Mouse (Mus musculus) T-helper 1 cell (primary cell): ENCODE results near the gene Pawr.
"Not testable (repeated sequence)": the region's sequence is repeated elsewhere in the genome, so short reads cannot be mapped to it uniquely, and the experiment has no call there.

Source experiments
- in situ Hi-C: fragments of 300-600 bp; cut with MboI, MseI; formaldehyde crosslinking; loops from one replicate; pipeline ENCODE4 v1.15.1; 2025; ENCODE audit warnings: high pct_unique_total_duplicates

Pawr gene

DNA sequence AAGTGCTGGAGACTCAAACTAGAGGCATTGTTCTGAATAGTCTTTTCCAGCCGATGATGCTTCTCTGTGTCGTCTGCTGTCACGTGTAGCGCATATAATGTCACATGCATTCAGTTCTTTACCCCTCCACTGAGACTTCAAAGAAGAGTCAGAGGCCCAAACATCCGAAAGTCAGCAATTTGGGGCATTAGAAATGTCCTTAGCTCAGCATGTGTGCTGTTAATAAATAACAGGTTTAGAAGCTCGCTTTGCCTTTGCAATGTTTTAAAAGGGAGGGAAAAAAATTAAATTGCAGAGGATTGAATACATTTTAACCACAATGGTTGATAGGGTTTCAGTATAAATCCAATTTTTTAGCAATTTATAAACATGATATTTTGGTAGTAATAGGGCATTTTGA, 18.1 kb upstream of the Pawr start:
- in situ Hi-C loops = no loop called here

DNA sequence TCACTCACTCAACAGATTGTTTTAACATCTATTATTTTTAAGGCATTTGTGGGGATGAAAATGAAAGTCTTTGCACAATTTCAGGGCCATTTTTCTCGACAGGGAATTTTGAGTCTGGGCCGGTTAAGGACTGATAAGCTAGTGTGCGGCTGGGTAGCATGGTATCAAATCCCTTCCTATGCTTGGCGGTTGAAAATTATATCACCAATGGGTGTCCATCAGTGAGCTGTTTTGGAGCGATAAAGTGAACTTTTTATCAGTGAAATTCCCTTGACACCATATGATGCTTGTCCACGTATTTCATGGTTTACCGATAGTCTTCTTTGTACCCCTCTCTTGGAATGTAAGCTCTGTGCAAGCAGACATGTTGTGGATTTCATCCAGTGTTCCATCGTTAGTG, 17.5 kb upstream of the Pawr start:
- in situ Hi-C loops = no loop called here

DNA sequence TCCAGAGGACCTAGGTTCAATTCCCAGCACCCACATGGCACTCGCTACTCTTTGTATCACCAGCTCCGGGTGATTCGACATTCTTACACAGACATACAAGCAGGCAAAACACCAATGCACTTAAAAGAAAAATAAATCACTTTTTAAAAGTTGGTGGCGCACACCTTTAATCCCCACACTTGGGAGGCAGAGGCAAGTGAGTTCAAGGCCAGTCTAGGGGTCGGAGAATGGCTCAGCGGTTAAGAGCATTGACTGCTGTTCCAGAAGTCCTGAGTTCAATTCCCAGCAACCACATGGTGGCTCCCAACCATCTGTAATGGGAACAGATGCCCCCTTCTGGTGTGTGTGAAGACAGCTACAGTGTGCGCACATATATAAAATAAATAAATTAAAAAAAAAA, 16.7 kb upstream of the Pawr start:
- in situ Hi-C loops = no loop called here

DNA sequence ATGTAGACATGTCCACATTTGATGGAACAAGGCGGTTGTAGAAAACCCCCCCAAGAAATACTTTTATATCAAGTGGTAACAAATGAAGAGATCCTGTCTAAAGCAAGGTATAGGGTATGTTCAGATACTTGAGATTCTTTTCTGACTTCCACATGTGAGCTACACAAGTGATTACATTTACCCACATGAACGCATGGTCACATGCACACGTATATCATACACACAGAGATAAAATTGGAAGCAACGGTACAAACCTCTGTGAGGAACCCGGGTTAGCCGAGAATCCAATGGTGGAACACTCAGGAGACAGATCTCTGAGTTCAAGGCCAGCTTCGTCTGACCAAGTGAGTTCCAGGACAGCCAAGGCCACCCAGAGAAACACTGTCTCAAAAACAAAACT, 3.6 kb upstream of the Pawr start:
- in situ Hi-C loops = no loop called here

DNA sequence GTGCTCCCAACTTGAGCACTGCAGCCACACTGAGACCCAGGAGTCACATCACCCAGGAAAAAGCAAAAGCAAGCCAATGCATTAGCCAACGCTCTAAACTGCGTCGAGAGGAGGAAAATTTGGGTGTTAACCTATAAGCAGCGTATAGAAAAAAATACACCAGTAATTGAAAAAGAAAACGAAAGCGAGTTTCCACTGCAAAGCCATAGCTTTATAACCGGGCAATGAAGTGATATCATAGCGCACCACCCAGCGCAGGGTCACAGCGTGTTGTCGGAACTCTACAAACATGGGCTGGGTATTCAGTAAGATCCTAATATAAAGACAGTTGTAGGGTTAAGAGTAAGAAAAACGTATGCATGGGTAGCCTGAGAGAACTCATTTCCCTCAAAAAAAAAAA, 2.9 kb upstream of the Pawr start:
- in situ Hi-C loops = no loop called here

DNA sequence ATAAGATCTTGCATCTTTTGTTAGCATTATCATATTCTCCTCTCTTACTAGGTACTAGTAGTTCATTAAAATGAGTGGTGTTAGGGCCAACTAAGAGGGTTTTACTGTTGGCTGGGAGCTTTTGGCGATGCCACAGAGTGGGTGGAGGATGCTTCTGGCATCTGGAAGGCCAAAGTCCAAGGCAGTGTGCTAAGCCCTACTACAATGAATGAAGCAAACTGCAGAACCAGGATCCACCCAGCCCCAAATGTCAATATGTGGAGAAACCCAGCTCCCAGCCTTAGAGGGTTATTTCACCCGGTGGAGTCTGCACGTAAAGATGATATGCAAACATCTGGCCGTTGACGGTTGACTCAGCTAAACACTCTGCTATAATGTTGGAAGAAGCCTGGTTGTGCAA, 2.1 kb upstream of the Pawr start:
- in situ Hi-C loops = no loop called here

DNA sequence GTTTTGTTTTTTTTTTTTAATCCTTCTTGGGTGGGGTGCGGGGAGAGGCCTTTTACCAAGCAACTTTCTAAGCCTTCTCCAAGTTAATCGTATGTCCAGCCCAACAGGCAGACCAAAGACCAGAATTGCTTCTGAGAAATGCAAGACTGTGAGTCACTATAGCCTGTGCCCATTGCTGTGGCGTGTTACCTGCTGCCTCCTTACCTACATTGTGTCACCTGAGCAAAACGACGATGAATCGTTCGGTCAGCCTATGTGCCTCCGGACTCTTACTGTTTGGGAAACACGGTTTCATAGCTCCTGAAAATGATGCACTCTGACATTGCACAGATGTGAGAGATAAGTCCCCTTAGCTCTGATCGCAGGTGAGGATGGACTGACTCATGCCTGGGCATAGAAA, 957 bp upstream of the Pawr start:
- in situ Hi-C loops = no loop called here

DNA sequence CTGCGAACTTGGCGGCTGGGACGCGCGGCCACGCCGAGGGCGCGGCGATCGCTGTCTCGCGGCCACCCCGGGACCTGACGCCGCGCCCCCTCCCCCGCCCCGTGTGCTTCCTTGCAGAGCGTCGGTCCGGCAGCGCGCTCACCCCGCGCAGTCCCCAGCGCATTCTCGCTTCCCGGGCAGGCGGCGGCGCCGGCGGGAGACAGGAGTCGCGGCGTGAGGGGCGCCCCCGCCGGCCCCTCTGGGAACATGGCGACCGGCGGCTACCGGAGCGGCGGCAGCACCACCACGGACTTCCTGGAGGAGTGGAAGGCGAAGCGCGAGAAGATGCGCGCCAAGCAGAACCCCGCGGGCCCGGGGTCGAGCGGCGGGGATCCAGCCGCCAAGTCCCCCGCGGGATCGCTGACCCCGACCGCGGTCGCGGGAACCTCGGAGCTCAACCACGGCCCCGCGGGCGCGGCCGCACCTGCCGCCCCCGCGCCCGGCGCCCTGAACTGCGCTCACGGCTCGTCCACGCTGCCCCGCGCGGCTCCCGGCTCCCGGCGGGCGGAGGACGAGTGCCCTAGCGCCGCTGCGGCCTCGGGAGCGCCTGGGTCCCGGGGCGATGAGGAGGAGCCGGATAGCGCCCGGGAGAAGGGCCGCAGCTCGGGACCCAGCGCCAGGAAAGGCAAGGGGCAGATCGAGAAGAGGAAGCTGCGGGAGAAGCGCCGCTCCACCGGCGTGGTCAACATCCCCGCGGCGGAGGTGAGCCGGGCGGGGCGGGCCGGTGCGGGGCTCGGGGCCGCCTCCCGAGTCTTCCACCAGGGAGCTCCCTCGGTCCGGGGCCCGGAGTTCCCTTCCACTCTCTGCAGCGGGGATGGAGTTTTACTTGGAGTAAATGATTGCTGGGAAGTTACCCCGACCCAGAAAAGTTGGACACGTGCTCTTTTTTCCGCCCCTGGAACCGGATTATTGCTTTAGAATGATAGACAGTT, 935 bp downstream of the Pawr start:
- in situ Hi-C loops = no loop called here

DNA sequence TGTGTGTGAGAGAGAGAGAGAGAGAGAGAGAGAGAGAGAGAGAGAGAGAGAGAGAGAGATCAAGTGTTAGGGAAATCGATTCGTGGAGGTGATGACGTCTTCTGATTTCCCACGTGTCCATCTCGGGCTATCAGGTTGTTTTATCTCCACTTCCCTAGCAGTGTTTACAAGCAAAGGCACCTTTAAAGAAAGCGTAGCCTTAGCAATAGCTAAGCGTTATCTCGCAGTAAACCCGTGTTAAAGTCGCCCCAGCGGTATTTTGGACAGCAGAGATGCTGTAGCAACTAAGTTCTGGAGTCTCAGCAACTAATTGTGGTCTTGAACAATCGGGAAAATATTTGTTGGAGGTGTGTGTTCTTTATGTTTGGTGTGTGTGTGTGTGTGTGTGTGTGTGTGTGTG, 1.7 kb downstream of the Pawr start:
- in situ Hi-C loops = no loop called here

DNA sequence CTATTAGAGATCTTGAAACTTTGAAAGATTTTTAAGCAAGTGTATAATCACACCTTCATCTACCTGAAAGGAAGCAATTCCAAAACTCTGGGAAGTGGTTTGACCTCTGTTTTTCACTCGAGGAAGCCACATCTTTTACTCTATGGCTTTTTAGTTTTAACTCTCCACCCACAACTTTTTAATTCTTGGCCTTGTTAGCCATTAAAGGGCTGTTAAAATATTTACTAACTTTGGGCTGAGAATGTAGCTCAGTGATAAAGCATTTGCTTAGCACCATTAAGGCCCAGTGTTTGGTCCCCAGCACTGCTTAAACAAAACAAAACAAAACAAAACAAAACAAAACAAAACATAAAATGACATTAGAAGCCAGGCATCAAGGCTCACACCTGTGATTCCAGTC, 2.2 kb downstream of the Pawr start:
- in situ Hi-C loops = no loop called here

DNA sequence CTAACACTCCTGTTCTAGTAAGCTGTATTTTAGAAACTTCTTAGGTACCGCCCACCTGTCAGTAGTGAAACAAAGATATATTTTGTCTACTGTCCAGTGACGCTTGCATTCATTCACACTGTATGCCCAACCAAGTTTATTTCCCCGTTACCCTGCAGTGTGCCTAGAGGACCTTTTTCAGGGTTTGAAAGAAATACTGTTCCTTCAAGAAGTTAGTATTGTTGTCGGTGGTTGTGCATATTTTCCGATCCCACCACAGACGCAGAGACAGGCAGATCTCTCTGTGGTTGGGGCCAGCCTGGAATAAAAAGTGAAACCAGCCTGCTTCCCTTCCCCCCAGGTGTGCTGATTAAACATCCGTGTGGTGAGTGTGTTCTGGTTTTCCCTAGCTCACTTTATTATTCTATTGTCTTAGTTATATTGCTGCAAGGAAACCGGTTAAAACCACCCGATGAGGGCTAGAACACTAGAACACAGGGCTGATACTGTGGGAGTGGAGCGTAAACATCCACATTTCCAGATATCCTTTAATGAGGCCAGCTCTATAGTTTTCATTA, 3.9 kb downstream of the Pawr start:
- in situ Hi-C loops = no loop called here

DNA sequence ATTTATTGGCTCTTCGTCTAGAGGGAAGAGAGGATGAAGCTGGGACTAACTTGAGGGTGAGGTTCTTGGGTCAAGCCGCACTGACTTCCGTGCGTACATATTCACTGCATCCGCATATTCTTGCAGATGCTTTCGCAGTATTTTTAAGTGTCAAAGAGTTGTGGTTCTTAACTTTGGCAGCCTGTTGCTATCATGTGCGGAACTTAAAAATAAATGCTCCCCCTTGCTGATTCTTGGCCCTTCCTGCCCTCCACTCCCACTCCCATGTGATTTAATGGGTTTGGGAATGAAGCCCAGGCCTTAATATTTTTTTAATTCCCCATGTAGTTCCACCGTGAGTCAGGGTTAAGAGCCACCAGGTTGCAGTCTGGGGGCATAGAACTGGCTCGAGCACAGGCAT, 4.7 kb downstream of the Pawr start:
- in situ Hi-C loops = no loop called here

DNA sequence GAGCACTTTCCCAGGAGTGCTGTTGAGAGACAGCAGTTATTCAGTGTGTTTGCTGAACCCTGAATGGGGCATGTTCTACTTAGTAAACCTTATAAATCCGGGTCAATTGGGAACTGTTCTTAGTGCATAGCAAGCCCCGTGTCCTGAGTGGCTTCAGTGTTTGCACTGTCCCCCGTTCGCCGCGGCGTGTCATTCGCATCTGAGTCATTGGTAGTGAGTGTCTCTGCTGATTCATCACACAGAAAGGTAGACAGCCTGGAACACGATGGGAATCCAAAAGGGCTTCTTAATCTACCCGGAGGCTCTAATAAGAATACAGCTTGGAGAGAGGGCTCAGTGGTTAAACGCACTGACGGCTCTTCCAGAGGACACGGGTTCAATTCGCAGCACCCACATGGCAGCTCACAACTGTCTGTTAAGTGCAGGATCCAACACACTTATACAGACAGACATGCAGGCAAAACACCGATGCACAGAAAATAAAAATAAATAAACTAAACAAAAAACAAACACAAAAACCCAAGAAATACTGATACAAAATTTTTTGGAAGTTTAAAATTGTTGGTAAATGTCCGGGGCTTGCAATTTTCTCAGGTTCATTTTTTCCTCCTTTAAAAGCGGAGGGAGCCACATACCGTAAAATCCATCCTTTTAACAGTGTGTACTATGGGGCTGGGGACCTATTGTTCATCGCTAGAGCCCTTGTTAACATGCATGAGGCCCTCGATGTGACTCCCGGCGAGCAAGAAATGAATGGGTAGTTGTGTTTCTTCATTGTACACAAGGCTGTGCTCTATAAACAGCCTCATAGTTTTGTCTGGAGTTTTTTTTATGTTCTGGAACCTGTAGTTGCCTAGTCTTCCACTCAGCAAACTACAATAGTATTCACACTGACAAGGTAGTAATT, 6.4 kb downstream of the Pawr start:
- in situ Hi-C loops = no loop called here

DNA sequence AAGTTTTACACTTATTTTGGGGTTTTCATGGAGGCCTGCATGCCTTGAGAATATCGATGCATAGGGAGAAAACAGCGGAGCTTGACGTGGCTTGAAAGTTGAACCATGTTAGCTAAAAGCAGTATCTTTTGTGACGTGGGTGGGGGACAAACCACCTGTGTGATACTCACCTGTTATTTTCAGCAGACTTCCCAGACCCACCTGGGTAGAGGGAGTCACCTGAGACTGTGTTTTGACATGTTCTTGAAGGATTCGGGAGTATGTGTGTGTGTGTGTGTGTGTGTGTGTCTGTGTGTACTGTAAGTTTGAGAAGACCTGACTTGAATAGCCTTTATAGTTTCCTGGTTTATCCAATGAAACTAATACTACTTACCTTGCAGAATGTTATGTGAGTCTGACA, 7.2 kb downstream of the Pawr start:
- in situ Hi-C loops = no loop called here

DNA sequence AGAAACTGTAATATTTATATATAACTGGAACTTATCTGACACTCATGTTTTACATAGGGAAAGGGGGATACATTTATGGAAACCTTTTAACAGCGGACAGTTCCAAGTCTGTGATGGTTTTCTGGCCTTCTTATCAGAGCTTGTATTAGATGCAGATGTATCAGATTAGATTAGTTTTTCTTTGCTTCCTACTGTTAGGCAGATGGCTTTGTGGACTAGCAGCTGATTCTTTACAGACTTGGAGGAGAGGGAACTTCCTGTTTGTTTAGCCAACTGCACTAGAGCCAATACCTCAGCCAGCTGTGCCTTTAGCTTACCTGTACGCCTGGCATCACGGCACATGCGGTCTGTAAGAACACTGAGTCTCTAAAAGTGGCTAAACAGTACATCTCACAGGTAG, 8.0 kb downstream of the Pawr start:
- in situ Hi-C loops = no loop called here

DNA sequence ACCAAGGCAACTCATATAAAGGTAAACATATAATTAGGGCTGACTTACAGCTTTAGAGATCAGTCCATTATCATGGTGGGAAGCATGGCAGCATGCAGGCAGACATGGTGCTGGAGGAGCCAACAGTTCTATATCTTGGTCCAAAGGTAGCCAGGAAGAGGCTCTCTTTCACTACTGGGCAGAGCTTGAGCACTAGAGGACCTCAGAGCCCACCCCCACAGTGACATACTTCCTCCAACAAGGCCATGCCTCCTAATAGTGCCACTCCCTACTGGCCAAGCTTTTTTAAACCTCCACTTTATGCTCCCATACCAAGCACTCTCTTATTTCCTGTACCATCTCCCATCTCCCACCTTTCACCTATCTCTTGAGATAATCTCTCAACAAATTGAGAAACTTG, 11.8 kb downstream of the Pawr start:
- in situ Hi-C loops = no loop called here

DNA sequence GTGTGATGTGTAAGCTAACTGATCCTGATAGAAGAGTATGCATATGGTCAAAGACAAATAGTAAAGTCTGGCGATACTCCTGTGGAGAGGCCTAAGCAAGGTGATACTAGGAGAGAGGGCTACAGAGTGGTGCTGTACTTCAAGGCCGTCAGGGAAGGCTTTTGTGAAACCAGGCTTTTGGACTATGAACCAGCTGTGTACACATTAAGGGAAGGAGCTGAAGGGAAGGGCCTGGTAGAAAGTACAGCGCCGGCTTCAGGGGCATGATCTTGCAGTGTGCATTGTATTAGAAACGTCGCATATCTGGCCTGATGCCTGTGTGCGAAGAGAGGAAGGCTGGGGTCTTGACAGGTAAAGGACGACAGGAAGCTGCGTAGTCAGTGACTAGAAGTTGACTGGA, 13.2 kb downstream of the Pawr start:
- in situ Hi-C loops = no loop called here

DNA sequence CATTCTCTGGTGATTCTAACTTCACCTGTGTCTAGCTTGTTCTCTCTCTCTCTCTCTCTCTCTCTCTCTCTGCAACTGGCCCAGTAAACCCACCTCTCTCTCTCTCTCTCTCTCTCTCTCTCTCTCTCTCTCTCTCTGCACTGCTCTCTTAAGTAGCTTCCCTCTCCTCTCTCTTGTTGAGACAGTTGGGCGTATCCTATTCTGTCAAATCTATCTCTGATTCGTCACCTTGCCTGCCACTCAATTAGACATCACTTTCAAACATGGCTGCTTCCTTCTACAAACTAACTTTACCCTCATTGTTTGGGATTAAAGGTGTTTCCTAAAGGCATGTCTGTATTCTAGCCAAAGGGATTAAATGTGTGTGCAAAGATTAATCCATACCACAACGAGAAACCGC, 14.4 kb downstream of the Pawr start:
- in situ Hi-C loops = not testable (repeated sequence)

DNA sequence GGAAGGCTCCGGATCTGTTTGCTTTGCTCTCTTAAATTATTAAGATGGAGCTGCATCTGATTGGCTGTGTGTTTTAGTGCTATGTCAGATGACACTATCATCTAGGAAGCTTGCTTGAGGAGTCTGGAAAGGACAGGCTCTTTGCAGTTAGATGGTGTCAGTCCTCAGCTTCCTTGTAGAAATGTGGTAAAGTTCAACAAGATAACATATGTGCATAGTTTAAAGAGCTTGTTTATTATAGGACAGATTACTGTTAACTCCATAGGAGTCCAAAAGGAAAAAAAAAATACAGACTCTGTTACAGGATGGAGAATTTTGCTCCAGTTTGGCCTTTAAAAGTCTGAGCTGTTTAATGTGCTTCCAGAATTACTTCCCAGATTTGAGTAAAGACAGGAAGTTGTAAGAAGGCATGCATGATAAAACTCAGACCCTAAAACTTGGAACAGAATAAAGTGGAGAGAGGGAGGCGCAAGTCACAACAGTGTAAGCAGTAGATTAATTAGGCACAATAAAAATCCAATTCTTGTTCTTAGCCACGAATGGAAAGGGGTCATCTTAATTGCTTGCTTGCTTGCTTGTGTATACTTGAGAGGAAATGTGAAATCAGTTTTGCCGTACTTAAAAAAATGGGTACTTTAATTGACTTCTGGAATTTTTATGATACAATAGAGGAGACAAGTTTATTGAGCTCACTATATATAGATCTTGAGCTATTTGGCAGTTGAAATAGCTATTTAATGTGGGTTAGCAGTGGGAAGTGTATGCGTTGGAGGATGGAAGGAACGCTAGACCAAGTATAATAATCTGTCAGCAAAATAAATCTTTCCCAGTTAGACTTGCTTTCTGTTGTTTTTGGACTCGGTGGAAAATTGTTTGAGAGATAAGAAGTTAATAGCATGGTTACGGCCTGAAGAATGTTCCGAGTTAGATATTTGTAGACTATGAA, 18.5 kb downstream of the Pawr start:
- in situ Hi-C loops = no loop called here

DNA sequence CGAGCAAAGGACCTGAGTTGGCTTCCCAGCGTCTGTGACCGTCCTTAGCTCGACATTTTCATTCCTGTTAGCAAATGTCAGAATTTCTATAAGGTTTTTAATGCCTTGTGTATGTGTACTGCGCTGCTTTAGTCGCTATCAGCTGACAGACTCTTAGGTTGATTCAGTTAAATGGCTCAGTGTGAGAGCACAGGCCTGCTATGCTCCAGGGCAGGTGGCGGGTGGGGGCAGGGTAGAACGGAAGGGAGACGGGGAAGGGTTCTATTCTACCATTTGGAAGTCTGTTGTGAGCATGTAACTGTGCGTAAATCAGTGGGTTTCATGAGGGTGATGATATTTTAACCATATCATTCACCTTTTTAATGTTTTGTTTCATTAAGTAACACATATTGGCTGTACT, 21.0 kb downstream of the Pawr start:
- in situ Hi-C loops = no loop called here

DNA sequence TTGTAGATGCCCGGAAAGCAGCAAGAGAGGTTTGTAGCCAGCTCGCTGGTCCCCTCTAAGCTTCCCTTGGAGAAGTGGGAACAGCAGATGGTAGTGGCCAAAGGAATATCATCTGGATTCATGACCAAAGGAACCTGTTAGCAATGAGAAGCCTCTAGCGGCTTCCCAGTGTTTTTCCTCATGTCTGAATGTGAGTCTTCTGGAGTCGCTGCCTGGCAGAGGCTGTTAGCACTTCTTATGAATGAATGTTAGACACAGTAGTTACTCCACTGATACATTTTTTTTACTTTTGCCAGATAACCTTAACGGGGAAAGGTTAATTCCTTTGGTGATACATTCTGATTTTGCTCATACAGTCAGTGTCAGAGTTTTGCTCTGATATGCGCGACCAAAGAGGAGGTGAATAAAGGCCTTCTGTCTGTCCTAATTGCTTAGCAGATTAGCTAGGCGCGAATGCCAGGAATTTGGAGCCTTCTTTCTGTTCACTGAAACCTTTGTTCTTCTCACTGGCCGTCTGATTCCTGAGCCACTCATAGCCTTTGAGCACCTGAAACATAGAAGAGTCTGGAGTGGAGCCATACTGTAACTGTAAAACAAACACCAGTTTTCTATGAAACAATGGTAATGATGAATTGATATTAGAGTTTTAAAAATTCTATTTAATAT, 22.9 kb downstream of the Pawr start:
- in situ Hi-C loops = loop anchor here (5.0 kb wide), 1 partner anchor 77 kb away; no protein-coding TSS in a partner anchor
